Mouse (Mus musculus): Measurements from ENCODE around the gene Ppp2r5b.

Ppp2r5b gene

DNA sequence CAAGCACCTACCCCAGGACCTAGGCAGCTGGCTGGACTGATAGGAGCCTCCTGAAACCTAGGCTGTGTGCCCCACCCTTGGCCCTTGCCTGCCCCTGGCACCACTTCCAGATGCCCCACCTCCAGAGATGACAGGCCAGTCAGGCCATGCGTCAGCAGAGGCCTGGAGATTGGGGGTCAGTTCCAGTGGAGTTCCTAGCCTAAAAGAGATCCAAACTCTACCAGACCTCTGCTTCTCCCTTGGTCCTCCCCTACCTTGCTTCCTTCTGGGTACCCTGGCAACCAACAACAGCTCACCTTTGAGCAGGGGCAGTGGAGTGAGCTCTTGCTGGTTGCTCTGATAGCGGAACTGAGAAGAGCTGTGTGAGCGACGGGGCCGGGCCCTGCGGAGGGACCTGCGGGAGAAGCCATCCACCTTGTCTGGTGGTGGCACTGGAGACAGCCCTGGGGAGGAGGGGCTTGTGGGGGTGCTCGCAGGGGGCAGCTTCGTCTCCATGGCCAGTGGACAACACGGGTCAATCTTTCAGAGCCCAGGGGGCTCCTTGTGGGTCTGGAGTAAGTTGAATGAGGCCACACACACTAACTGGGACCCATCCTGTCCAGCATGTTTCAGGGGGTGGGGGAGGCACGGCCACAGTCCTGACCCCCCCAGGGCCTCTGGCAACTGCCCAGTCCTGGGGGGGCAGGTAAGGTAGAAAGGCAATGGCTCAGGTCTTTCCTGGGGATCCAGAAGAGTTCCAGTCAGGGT, 1.2 kb downstream of the Ppp2r5b start:
- peak; percentile 72 to 81 for DNase-seq (ENCODE audit: low spot score in 2 of 2)

DNA sequence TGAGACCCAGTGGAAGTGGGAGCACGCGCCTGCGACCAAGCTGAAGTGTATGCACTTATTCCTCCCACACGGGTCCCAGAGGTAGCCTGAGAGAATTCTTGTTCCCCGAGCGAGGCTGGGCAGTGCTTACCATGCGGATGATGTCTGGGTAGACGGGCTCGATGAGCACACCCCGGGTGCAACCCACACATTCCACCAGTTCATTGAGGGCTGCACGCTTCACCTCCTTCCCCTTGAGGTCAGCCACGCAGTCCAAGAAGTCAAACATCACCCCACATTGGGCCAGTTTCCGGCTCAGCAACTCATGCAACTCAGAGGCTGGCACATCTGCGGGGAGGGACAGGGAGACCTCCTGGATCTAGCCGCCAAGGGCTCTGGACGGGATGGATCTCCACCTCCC, 2.0 kb downstream of the Ppp2r5b start:
- no peak for DNase-seq (ENCODE audit: low spot score in 2 of 2)

DNA sequence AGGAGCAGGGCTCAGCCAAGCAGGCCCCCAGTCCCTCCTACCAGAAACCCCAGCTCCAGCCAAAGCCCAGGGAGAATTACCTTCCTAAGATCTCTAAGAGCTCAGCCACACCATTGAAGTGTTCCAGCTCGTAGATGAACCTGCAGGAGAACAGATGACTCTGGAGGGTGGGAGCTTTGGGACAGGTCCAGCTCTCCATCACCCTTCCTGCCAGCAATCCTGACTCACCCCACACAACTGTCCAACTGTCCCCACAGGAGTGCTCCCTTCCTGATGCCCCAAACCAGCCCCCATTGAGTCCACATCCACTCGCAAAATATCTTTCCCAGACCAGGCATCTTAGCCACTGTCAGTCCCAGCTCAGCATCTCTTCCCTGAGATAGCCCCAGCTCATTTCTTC, 4.6 kb downstream of the Ppp2r5b start:
- no peak for DNase-seq (ENCODE audit: low spot score in 2 of 2)

DNA sequence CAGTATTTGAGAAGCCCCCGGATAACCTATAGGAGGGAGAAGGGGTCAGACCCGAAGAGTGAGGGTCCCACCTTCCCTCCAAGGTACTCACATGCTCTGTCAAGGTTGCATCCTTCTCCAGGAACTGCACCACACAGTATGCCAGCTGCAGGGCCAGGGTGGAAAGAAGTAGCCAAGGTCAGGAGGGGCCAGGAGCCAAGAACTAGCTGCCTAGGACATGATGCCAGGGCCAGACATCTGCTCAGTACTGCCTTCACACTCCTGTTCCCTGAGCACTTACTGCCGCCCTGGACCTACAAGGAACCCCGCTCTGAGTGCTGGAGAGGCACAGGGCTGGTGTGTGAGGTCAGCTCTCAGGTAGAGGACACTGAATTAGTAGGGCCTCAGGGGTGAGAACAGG, 5.3 kb downstream of the Ppp2r5b start:
- no peak for DNase-seq (ENCODE audit: low spot score in 2 of 2)

DNA sequence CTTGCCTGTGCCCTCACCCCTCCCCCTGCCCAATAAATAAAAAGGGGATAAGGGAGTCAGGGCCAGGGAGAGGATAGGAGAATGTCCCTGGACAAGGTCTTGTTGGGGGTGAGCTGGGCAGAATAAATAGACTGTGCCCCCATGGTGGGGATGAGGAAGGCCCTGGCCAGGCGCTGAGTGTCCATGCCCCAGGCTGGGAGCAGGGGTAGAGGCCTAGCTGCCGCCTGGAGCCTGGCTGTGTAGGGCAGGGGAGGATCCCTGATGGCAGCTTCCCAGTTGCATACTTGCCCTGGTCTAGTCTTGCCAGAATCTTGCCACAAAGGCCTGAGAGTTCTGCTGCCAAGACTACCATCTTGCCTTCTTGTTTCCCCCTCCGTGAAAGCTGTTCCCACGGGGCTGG, 7.8 kb downstream of the Ppp2r5b start:
- no peak for DNase-seq (ENCODE audit: low spot score in 2 of 2)

DNA sequence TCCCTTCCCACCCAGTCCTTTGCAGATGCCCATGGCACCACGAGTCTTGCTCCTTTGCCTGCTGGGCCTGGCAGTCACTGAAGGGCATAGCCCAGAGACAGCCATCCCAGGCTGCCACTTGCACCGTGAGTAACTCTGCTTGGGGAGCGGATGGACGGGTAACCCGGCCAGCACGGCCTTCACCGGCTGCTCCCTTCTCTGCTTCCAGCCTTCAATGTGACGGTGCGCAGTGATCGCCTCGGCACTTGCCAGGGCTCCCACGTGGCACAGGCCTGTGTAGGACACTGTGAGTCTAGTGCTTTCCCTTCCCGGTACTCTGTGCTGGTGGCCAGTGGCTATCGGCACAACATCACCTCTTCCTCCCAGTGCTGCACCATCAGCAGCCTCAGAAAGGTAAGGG, 8.9 kb downstream of the Ppp2r5b start:
- DNase-seq (ENCODE audit: low spot score in 2 of 2), result no peak

DNA sequence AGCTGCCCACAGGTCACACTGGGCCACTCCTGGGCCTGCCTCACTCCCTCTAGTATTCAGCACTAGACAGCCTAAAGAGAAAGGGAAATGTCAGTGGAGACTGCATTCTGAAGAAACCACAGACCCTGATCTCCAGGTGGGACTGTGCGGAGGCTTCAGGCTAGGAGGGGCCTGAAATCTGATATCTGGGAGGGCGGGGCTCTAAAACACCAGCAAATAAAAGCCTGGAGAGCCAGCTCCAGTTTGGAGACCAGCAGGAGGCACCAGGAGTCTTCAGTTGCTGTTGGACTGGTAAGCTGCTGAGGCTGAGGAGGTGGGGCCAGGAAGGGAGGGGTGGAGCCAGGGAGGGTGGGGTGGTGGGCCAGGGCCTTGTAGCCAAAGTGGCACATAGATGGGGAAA, 9.5 kb downstream of the Ppp2r5b start, which contains the start of gene Gpha2:
TSS of gene Gpha2 (plus strand) at position 246 of the 400 bp plus-strand sequence.
- no peak for DNase-seq (ENCODE audit: low spot score in 2 of 2)

DNA sequence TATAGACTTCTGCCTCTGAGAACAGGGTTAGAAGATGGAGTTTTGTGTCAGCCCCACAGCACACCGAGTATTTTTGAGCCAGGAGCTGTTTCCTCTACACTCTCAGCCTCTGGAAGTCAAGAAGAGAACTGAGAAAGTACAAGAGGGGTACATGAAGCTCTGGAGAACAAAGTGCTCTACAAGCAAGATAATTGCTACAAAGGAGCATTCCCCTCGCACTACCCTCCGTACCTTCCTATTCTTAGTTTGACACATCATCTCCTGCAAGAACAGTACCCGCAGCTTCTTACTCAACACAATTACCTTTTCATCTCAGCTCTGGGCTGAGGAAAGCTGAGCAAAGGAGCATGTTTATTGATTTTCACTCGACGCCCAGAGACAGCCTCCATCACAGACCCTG, 17.1 kb downstream of the Ppp2r5b start:
- no peak for DNase-seq (ENCODE audit: low spot score in 2 of 2)

DNA sequence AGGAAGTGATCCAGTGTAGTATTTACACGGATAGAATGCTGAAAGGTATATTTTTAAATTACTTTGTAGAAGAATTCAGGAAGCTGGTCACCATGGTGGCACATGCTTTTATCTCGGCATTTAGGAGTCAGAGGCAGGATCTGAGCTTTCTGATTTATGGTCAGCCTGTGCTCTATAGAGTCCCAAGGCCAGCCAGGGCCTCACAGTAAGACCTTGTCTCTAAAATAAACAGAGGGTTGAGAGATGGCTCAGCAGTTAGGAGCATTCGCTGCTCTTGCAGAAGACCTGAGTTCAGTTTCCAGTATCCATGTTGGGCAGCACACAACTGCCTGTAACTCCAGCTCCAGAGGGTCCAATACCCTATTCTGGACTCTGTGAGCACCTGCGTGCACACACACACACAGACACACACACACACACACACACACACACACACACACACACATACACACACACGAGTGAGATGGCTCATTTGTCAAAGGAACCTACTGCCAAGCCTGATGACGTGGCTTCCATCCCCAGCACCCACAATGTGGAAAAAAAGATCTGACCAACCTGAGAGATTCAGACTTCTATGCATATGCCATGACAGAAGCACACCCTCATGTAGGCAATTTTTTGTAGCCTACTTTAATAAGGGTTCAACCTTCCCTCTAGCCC, 19.5 kb downstream of the Ppp2r5b start:
- DNase-seq (ENCODE audit: low spot score in 2 of 2), result no peak

DNA sequence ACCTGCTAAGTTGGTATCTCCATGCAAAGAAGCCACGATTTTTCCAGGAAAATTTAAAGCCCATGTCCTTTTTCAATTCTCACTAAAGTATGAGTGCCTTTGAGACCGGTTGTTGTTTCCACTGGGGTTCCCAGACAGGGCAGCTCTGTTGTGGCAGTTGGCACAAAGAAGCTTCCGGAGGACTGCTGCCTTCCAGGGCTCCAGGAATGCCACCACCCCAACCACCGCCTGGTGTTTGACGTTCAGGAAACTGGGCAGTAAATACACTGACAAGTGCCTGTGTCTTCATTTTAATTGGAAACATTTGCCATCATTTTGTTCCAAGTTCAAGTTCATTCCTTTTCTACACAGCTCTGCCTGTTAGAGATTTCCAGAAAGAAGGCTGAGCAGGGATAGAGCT, 29.0 kb downstream of the Ppp2r5b start:
- DNase-seq (ENCODE audit: low spot score in 2 of 2), result no peak

DNA sequence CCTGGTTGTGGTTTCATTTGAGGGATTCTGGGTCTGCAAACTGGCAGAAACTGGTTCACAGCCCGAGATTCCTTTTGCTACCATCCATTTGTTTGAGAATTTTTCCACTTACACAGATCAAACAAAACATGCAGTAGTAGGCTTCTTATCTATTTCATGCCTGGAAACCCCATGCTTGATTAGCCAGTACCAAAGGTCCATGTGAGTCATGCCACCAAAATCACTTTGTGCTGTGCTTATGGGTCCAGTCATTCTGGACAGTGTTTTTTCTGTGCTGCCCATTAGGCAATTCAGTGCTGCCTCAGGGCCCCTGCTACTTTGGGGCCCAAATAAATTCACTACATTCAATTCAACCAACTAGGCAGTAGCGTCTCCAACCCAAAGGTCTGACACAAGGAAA, 31.4 kb downstream of the Ppp2r5b start:
- DNase-seq (ENCODE audit: low spot score in 2 of 2), result no peak

DNA sequence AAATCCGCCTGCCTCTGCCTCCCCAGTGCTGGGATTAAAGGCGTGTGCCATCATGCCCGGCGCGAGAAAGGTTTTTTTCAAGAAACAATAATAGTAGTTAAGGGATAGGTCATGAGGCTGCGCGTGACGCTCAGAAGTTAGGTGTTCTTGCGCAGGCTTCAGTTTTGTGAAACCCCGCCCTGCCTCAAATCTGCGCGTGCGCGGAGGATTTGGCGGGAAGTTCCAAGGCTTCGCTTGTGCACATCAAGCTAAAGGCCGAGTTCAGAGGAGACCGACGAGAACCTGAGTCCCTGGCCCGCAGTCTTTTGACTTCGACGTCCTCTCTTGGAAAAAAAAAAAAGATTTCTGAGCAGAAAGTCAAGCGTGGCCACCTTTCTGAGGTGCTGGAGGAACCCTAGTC, 51.5 kb downstream of the Ppp2r5b start, which contains the start of gene Majin:
TSS of gene Majin (plus strand) at position 258 of the 400 bp plus-strand sequence.
- DNase-seq (ENCODE audit: low spot score in 2 of 2), result no peak

DNA sequence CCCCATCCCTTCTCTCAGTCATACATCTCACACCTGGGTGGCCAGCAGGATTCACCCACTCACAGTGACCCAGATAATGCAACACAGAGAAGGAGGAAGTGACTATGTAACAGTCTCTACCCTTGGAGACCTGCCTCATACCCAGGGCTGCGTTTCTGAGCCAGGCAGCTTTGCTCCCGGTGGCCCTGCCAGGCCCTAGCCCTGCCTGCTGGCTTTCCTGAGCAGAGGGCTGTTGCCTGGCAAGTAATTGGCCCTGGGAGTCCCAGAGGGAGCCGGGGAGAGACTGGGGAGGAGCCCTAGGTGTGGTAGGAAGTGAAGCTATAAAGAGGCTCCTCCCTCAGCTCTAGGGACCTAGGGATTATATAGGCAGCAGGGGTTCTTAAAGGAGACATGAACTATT, 53.1 kb downstream of the Ppp2r5b start:
- DNase-seq (ENCODE audit: low spot score in 2 of 2), result no peak

DNA sequence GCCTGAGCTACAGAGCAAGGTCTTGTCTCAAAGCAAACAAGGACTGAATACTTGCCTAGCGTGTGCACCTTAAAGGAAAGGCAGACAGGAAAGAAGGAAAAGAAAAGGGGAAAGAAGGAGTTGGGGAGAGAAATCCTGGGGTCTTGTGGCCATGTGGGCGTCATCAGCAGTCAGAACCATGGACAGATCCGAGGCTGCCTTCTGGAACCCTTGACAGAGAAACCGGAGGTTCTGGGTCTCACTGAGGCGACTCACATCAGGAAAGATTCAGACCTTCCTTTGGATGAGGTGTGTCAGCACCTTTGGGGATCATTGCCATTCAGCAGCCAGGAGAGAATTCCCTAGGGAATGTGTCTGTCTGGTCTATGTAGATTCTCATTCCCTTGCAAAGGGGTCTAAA, 54.0 kb downstream of the Ppp2r5b start:
- DNase-seq (ENCODE audit: low spot score in 2 of 2), result no peak

DNA sequence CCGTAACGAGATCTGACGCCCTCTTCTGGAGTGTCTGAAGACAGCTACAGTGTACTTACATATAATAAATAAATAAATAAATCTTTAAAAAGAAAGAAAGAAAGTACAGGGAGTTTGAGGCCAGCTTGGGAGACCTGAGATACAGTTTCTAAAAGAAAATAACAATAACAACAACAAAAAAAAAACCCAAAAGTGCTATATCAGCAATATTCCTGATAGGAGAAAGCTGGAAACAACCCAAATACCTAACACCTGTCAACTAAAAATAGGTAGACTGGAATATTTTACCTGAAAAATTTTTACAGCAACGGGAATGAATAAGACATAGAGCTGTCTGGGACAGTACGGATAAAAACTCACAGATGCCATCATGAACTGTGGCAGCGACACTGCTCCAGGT, 56.9 kb downstream of the Ppp2r5b start:
- no peak for DNase-seq (ENCODE audit: low spot score in 2 of 2)
